Mouse (Mus musculus) kidney, embryonic 15.5 days (tissue): Measurements from ENCODE around the gene Tmem238. TPM values are rescaled to one million over a fixed set of nuclear protein-coding genes. Genes with fewer than 3 reads are reported as not detected.
"Not testable (repeated sequence)": the region's sequence is repeated elsewhere in the genome, so short reads cannot be mapped to it uniquely, and the experiment has no call there.

ENCODE experiments used
- ATAC-seq: fragments of 200-750 bp; cut with Nextera tagmentation; replicated peaks from 2 replicates; pipeline ENCODE4 v1.8.0; 2017; ENCODE audit warnings: moderate TSS enrichment; ENCODE audit not compliant: low FRiP score
- H3K27ac ChIP-seq: fragments of 300-500 bp; sonication (generic); 2 replicates; pipeline ENCODE4 v1.5.1; 2015; ENCODE audit warnings: mild to moderate bottlenecking, inconsistent platforms
- H3K27me3 ChIP-seq: fragments of 300-500 bp; sonication (generic); 2 replicates; pipeline ENCODE4 v1.6.1; 2015; ENCODE audit warnings: inconsistent platforms
- H3K36me3 ChIP-seq: fragments of 300-500 bp; sonication (generic); 2 replicates; pipeline ENCODE4 v1.6.1; 2015; ENCODE audit warnings: inconsistent platforms
- H3K4me1 ChIP-seq: fragments of 300-500 bp; sonication (generic); 2 replicates; pipeline ENCODE4 v1.6.1; 2015; ENCODE audit warnings: inconsistent platforms
- H3K4me2 ChIP-seq: fragments of 300-500 bp; sonication (generic); 2 replicates; pipeline ENCODE4 v1.6.1; 2015; ENCODE audit warnings: moderate library complexity, mild to moderate bottlenecking, inconsistent platforms
- H3K4me3 ChIP-seq: fragments of 300-500 bp; sonication (generic); replicated peaks from 2 replicates; pipeline ENCODE4 v1.5.1; 2015; ENCODE audit warnings: mild to moderate bottlenecking, inconsistent platforms
- H3K9ac ChIP-seq: fragments of 300-500 bp; sonication (generic); 2 replicates; pipeline ENCODE4 v1.6.1; 2015; ENCODE audit warnings: mild to moderate bottlenecking, inconsistent platforms
- H3K9me3 ChIP-seq: fragments of 300-500 bp; sonication (generic); replicated peaks from 2 replicates; pipeline ENCODE4 v1.6.1; 2016; ENCODE audit warnings: inconsistent platforms
- WGBS: fragments of 180-500 bp; shearing (Covaris S2); methylation state at CpG from one replicate; pipeline ENCODE4 v1.1.7; 2015; ENCODE audit warnings: mixed read lengths; 5-methylcytosine and 5-hydroxymethylcytosine counted together
- polyA plus RNA-seq: library from polyadenylated mRNA; unstranded; fragments of >200 nt; fragmentation: Nextera tagmentation; extraction: Ambion mirVana; gene quantifications from 2 replicates; pipeline ENCODE4 v1.2.1, GENCODE M21; 2015

The Tmem238 gene
- 12.9 and 14.1 TPM in 2 replicates for polyA plus RNA-seq

DNA sequence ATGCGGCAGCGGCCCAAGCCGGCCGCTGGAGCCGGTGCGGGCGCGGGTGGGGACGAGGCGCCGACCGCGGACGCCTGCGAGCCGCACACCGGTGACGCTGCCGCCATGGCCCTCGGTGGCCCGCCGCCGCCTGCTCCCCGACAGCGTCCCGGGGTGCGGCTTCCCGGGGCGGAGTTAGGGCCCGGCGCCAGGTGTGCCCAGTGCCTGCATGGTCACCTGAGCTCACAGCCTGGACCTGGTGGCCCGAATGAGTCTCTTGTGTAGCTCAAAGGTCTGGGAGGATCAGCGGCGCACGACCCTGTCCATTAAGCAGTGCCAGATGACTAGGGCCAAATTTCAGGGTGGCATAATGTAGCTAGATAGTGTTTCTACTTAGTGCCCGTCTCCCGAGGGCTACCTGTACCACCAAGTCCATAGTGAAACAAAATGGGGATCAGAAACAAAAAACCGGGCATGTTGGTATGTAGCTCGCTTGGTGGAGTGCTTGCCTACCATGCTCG is at the start of gene Tmem238:
TSS of gene Tmem238 (minus strand) at position 221 of the 500 bp plus-strand sequence.
- peaks cover 22% of the 10 kb centered on the region for H3K4me1 ChIP-seq
- 0 out of 2 replicates have a peak, but pooled peaks cover 4% of the 10 kb centered on the region for H3K27me3 ChIP-seq
- ATAC-seq: peak; percentile 29
- 6% methylated on average over 40 of the region's 40 CpGs for WGBS
- no peaks in the 10 kb centered on the region for H3K9me3 ChIP-seq
- H3K4me2 ChIP-seq: peak within 1 kb of the TSS; percentile 94
- peaks cover 11% of the 10 kb centered on the region for H3K36me3 ChIP-seq
- peak within 1 kb of the TSS; percentile 69 for H3K9ac ChIP-seq
- peak within 1 kb of the TSS; percentile 59 for H3K4me3 ChIP-seq
- H3K27ac ChIP-seq: peak within 1 kb of the TSS; percentile 87

DNA sequence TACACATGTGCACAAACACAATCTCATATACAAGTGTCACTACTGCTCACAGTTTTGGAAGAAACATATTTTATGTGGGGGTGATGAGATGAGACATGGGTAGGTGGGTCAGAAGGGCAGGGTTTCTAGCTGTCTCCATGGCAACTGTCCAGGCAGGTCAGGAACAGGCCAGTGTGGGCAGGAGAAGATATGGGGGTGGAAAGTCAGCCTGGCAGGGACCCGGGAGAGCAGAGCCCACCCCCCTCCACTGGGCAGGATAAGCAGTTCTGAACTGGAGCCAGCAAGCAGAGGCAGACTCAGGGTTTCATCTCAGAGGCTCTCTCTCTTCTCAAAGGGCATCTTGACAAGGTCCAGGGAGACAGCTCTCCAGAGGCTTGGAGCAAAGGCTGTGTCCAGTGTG is 48.2 kb upstream of the Tmem238 start:
- WGBS: 4% methylated on average over 1 of the region's 1 CpGs
- no peak overlapping the region for H3K27ac ChIP-seq
- H3K36me3 ChIP-seq: no peaks in the 10 kb centered on the region
- H3K4me1 ChIP-seq: peaks cover 22% of the 10 kb centered on the region
- no peaks in the 10 kb centered on the region for H3K9me3 ChIP-seq
- no peak overlapping the region for H3K4me2 ChIP-seq
- ATAC-seq: no peak
- H3K4me3 ChIP-seq: no peak overlapping the region
- H3K27me3 ChIP-seq: peaks cover 81% of the 10 kb centered on the region
- no peak overlapping the region for H3K9ac ChIP-seq

DNA sequence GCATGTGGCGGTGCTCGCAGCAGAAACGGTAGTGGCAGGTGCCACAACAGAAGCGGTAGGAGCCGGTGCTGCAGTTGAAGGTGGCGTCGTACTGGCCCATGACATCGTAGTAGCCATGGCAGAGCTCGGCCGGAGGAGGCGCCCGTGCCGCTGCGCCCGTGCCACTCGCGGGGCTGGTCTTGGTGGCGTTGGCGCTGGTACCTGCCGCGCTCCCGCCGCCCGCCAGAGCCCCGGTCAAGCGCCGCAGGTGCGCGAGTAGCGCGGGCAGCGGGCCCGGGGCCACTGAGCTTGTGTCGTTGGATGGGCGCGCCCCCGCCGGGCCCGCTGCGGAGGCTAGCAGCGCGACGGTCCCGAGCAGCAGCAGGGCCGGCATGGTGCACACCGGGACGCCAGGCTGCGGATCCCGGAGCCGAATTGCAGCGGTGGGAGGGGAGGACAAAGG is 46.9 kb upstream of the Tmem238 start:
- no peaks in the 10 kb centered on the region for H3K9me3 ChIP-seq
- no peaks in the 10 kb centered on the region for H3K36me3 ChIP-seq
- peak overlapping the region; percentile 71 for H3K27ac ChIP-seq
- under 1% methylated on average over 51 of the region's 51 CpGs for whole genome bisulfite sequencing
- H3K27me3 ChIP-seq: peaks cover 75% of the 10 kb centered on the region
- H3K9ac ChIP-seq: peak overlapping the region; percentile 61
- peak overlapping the region; percentile 87 for H3K4me2 ChIP-seq
- ATAC-seq: peak; percentile 90
- peaks cover 16% of the 10 kb centered on the region for H3K4me1 ChIP-seq
- peak overlapping the region; percentile 53 for H3K4me3 ChIP-seq

DNA sequence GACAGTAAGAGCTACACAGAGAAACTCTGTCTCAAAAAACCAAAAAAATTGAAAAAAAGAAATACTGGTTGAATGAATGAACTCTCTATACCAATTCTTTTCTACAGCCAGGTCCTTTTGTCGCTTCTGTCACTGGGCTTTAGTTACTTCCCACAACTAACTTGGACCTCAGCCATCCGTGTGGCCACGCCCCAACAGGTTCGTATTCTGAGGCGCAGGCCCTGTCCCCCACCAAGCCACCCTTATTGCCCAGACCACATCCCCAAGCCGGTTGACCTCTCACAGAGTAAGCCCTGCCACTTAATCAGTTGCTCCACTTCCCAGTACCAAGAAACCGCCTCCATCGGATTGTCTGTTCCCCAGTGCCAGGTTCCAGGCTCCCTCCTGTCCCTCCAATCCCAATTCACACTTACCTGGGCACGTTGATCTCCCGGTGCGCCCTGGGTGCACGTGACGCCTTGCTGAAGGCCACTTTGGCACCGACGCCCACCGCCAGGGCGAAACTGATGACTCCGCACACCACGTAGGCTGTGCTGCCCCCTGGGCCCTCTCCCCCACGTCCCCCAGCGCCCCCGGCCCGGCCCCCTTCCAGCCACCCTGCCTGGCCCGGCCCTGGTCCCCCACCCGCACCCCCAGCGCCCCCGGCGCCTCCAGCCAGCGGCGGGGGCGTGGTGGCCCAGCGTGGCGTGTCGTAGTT is 46.3 kb upstream of the Tmem238 start:
- Histone ChIP-seq H3K27me3 (peaks cover 76% of the 10 kb centered on the region), H3K4me3 (peak overlapping the region; percentile 53), H3K9ac (peak overlapping the region; percentile 61), H3K4me1 (peaks cover 16% of the 10 kb centered on the region), H3K4me2 (peak overlapping the region; percentile 87), H3K36me3 (no peaks in the 10 kb centered on the region), H3K27ac (peak overlapping the region; percentile 71; the same call in 1 of the 2 replicates), H3K9me3 (no peaks in the 10 kb centered on the region)
- WGBS: 4% methylated on average over 33 of the region's 34 CpGs
- no peak; the same call in none of the 2 replicates for ATAC-seq

DNA sequence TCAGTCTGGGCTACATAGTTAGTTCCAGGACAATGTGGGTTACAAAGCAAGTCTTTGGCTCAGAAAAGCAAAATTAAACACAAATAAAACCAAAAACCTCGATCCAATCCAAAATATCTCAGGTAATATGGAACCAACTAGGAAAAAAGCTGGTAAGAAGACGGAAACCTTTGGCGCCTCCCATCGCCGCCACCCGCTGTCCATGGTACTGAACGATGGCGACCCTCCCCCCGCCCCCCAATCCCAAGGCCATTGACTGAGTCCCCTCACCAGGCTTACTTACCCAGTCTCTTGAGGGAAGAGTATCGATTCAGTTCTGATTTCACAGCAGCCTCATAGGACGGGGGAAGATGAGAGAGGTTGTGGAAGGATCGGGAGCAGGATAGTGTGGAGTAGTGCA is 41.0 kb upstream of the Tmem238 start:
- ATAC-seq: no peak
- Histone ChIP-seq H3K4me2 (no peak overlapping the region), H3K36me3 (no peaks in the 10 kb centered on the region), H3K27me3 (peaks cover 39% of the 10 kb centered on the region), H3K4me3 (no peak overlapping the region), H3K27ac (no peak overlapping the region), H3K9me3 (no peaks in the 10 kb centered on the region), H3K9ac (no peak overlapping the region), H3K4me1 (peaks cover 3% of the 10 kb centered on the region; the same call in 1 of the 2 replicates)
- 6% methylated on average over 12 of the region's 12 CpGs for WGBS

DNA sequence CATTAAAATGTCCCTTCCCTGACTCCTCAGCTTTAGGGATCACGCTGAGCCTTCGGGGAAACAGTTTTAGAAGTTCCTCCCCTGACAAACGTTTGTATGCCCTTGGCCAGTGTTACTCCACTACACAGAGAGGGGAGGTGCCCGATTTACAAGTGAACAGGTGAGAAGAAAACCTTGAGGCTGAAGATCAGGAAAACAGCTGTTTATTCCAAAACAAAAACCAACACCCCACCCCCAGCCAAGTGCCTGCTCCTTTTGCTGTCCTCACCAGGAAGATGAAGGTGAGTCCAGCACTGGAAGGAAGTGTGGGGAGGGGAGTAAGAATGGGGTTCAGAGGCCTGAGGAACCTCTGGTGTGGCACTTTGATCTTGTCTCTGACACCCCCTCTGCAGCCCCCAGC is 35.9 kb upstream of the Tmem238 start:
- Histone ChIP-seq H3K27ac (no peak overlapping the region), H3K4me2 (no peak overlapping the region), H3K4me1 (peaks cover 16% of the 10 kb centered on the region; the same call in 1 of the 2 replicates), H3K4me3 (no peak overlapping the region), H3K36me3 (no peaks in the 10 kb centered on the region), H3K27me3 (peaks cover 2% of the 10 kb centered on the region; the same call in 1 of the 2 replicates), H3K9ac (no peak overlapping the region), H3K9me3 (no peaks in the 10 kb centered on the region)
- no peak for ATAC-seq
- 43% methylated on average over 4 of the region's 4 CpGs for WGBS

DNA sequence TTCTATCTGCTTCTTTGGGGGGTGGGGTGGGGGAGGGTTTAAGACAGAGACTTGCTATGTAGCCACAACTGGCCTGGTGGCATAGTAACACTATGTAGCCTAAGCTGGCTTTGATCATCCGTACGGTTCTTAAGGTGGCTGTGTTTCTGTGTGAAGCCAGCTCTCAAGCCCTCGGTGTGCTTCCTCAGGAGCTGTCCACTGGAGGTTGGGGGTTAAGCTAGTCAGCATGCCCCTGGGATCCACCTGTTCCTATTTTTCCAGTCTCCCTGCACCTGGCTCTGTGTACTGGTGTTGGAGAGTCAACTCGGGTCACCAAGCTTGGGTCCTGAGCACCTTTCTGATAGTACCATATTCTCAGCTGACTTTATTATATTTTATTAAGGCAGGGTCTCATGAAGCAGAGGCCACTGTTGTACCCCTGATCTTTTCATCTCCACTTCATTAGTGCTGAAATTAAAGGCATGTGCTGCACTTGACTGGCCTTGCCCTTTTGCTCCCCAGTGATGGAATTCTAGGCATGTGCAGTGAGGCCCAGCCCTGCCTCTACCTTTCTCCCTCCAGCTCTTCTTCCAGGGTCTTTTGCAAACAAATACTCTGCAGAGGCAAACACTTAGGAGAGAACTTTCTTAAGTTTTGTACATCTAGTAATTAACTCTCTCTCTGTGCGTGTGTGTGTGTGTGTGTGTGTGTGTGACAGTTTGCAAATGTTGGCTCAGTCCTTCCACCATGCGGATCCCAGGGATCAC is 32.9 kb upstream of the Tmem238 start:
- Histone ChIP-seq H3K27me3 (no peaks in the 10 kb centered on the region), H3K4me2 (no peak overlapping the region), H3K9ac (no peak overlapping the region), H3K36me3 (no peaks in the 10 kb centered on the region), H3K27ac (peak overlapping the region; percentile 73), H3K4me1 (peaks cover 16% of the 10 kb centered on the region; the same call in 1 of the 2 replicates), H3K9me3 (no peaks in the 10 kb centered on the region), H3K4me3 (no peak overlapping the region)
- WGBS: 55% methylated on average over 6 of the region's 6 CpGs
- peak; percentile 76 for ATAC-seq

DNA sequence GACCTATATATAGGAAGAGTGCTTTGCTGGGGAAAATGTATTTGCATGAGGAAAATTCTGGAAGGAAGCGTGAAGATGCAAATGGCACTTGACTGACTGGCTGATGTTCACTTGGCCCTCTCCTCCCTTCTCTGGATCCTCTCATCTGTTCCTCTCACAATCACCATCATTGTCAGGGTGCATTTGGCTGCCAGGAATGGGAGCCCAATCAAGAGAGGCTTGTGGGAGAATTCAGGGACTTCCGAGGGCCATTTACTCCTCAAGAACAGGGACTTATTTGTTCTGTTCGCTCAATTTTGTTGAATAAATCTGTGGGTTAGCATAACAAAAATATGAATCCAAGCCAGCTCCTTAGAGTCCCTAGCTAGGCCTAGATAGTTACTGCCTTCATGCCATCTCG is 32.2 kb upstream of the Tmem238 start:
- no peak overlapping the region for H3K4me3 ChIP-seq
- H3K9me3 ChIP-seq: no peaks in the 10 kb centered on the region
- peak overlapping the region; percentile 73 for H3K27ac ChIP-seq
- WGBS: 82% methylated on average over 4 of the region's 4 CpGs
- peaks cover 16% of the 10 kb centered on the region; the same call in 1 of the 2 replicates for H3K4me1 ChIP-seq
- H3K4me2 ChIP-seq: no peak overlapping the region
- ATAC-seq: no peak
- no peak overlapping the region for H3K9ac ChIP-seq
- H3K27me3 ChIP-seq: no peaks in the 10 kb centered on the region
- H3K36me3 ChIP-seq: no peaks in the 10 kb centered on the region

DNA sequence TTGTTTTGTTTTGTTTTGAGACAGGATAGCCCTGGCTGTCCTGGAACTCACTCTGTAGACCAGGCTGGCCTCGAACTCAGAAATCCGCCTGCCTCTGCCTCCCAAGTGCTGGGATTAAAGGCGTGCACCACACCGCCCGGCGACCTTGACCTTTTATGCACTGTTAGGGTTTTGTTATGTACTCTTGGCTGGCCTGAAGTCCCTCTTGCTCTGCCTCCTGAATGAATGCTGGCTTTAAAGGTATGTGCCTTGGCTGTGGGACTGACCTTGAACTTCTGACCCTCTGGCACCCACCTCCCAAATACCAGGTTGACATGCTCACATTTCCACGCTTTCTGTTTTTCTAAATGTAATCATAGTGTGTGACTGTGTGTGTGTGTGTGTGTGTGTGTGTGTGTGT is 31.5 kb upstream of the Tmem238 start:
- H3K4me3 ChIP-seq, H3K36me3 ChIP-seq, H3K9ac ChIP-seq, ATAC-seq, H3K27me3 ChIP-seq, H3K27ac ChIP-seq, H3K4me2 ChIP-seq, H3K9me3 ChIP-seq: not testable (repeated sequence)
- peaks cover 16% of the 10 kb centered on the region; the same call in 1 of the 2 replicates for H3K4me1 ChIP-seq
- WGBS: 89% methylated on average over 7 of the region's 7 CpGs

DNA sequence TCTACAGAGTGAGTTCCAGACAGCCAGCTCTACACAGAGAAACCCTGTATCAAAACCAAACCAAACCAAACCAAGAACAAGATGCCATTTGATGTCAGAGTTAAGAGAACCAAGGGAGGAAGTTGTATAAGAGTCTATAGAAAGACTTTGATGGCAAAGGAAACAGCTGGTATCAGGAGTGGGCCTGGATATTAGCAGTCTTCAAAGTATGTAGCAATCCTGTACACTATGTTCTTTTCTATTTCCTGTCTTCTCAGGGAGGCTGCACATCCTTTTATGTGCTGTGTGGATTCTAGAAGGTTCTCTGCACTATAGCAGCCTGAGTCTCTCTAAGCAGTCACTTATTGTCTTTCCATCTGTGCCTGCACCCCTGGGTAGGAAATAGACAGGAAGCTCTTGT is 27.1 kb upstream of the Tmem238 start:
- peaks cover 7% of the 10 kb centered on the region for H3K4me1 ChIP-seq
- no peaks in the 10 kb centered on the region for H3K27me3 ChIP-seq
- no peak for ATAC-seq
- H3K27ac ChIP-seq: no peak overlapping the region
- H3K36me3 ChIP-seq: no peaks in the 10 kb centered on the region
- H3K9me3 ChIP-seq: no peaks in the 10 kb centered on the region
- H3K4me2 ChIP-seq: no peak overlapping the region
- no peak overlapping the region for H3K4me3 ChIP-seq
- H3K9ac ChIP-seq: no peak overlapping the region

DNA sequence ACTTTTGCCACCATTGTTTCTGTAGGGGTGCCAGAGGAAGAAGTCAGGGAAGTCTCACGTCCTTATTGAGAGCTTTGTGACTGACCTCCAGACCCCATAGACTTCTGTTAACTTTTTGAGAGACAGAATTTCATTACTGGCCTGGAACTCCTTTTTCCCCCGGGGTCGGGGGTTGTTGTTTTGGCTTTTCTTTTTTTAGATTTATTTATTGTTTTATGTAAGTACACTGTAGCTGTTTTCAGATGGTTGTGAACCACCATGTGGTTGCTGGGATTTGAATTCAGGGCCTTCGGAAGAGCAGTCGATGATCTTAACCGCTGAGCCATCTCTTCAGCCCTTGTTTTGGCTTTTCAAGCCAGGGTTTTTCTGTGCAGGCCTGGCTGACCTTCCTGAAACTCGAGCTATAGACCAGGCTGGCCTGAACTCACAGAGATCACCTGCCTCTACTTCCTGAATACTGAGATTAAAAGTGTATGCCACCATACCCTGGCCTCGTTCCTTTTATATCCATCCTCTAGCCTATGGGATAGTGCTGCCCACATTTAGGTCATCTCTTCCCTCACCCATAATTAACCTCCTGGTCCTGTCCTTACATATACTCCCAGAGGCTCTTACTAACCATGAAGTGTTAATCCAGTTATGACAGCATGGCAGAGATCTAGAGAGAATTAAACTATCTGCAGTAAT is 23.8 kb upstream of the Tmem238 start:
- 24% methylated on average over 8 of the region's 8 CpGs for WGBS
- H3K4me3 ChIP-seq: peak overlapping the region; percentile 99
- ATAC-seq: no peak
- H3K9ac ChIP-seq: peak overlapping the region; percentile 38; the same call in 1 of the 2 replicates
- H3K9me3 ChIP-seq: no peaks in the 10 kb centered on the region
- H3K4me1 ChIP-seq: peaks cover 28% of the 10 kb centered on the region
- H3K27ac ChIP-seq: peak overlapping the region; percentile 98
- H3K36me3 ChIP-seq: peaks cover 26% of the 10 kb centered on the region
- no peaks in the 10 kb centered on the region for H3K27me3 ChIP-seq
- H3K4me2 ChIP-seq: peak overlapping the region; percentile 76
